Mouse (Mus musculus) kidney, postnatal 4 days (tissue): Measurements from ENCODE around the gene Zmym6.

ENCODE experiments used
- DNase-seq, 2 experiments: peaks; one replicate each; pipeline ENCODE4 v3.0.0; 2021; ENCODE audit warnings: mixed read lengths in 2 of 2

Gene Zmym6

DNA sequence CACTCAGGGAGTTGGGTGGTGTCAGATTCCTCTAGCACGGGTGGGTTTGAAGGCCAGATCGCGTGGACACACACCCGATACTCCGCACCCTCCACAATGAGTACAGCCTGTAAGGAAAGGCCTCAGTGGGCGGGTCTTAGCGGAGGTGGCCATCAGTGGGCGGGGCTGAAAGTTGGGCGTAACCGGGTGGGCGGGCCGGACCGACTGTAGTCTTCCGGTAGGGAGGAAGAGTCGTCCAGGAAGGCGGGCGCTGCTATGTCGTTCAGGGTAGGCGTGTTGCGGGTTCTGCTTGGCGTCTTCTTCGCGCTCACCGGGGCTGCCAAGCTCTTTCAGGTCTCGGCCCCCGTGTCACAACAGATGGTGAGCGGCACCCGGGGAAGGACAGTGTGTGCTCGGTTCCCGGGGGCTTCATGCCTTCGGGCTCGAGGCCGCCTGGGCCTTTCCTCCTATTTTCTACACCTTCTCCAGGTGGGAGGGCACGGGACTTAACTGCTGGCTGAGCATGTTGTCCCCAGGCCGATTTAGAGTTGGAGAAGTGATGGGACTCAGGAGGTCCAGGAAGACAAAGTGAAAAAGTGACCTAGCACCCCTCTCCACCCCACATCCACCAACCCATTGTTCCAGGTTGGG is 48.8 kb downstream of the Zmym6 start:
- peak; percentile 97 for DNase-seq

DNA sequence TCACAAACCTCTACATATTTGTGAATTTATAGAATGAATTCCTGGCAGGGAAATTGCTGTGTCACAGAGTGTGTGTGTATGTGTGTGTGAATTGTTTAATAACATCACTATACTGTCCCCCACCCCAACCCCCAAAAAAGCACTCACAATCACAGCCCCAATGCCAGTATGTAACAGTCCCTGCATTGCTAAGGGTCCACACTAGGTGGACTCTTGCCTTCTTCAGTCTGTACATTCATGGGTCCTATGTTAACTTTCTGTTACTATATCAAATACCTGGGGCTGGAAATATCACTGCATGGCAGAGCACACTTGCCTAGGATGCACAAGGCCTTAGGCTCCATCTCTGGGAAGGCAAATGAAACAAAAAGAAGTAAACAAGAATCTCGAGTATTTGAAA is 57.5 kb downstream of the Zmym6 start:
- no peak for DNase-seq

DNA sequence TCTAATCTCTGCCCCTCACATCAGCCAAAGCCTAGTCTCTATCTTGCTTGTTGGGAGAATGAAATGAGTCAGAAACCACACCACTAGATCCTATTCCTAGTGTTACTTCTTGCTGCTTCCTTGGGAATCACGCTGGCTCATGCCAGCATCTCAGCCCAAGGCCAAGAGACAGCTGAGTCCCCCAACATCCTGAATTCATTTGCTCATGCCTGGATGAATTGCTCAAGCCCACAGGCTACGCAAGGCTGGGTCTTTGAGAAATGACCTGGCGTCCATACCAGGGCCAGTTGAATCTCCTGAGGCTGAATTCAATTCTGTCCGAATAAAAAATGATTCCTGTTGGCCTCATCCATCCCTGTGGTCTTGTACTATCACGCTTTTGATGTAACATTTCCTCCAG is 60.4 kb downstream of the Zmym6 start:
- no peak for DNase-seq

DNA sequence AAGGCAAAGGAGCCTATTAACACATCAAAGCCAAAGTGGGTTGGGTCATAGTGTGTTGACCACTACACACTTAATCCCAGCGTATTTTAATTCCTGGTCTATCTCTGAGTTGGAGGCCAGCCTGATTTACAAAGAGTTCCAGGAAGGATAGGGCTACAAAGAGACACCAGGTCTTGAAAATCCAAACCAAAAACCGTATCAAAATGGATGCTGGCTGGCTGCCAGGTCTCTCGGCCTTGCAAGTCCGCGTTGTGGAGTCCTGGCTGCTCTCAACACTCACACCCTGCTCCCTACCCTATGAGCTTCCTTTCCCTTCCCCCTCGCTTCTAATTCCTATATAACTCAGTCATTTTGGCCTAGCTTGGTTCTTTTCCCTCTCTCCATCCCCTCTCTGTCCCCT is 61.3 kb downstream of the Zmym6 start:
- DNase-seq = peak; percentile 37 to 42

DNA sequence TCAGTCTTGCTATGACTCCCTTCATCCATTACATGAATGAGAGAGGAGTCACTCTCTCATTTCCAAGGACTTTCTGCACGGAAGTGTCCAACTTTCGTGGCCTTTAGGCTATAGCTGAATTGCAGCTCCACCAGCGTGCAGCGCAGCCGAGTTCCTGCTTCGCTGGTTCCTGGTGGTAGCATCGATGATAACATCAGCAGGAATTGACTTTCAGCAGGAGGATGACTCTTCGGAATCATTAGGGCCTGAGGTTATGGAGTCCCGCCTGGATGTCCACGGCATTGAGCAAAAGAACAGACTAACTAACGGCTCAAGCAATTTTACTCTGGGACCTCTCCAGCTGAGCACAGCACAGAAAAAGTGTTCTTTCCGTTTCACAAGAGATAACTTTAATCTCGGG is 72.8 kb downstream of the Zmym6 start:
- no peak for DNase-seq

DNA sequence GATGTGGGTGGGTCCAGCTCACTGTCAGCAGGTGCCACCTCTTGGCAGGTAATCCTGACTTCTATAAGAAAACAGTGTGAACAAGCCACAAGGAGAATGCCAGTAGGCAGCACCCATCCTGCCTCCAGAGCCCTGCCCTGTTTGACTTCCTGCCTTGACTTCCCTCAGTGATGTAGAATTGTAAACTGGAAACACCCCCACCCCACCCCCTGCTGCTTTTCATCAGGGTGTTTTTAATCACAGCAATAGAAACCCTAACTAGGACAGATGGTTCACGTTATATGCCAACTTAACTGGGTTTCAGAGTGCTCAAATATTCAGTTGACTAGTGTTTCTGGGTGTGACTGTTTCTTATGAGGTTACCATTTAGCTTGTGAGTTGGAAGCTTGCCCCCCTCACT is 76.2 kb downstream of the Zmym6 start:
- DNase-seq = no peak

DNA sequence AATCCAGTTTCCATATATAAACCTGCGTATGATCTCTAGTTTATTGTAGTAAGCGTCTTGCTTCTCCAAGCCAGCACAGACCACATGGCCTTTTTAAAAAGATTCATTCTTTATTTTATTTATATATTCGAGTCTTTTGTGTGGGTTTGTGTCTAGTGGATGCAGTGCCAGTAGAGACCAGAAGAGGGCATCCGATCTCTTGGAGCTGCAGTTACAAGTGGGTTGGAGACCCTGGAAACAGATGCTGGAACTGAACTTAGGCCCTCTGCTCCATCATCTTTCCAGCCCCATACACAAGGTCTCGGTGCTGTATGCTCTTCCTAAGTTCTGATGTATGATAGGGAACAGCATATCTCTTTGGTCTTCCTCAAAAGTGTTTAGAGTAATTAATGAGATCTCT is 78.6 kb downstream of the Zmym6 start:
- no peak for DNase-seq

DNA sequence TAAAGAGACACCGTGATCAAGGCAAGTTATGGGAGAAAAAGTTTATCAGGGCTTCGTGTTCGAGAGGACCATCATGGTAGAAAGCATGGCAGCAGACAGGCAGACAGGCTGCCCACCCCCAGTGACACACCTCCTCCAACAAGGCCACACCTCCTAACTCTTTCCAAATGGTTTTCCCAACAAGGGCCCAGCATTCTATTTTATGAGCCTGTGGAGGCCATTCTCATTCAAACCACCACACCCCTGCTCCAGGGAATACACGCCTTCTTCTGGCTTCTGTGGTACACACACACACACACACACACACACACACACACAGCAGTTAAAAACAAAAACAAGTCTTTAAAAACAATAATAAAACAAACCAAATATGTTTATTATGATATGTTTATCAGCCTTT is 80.6 kb downstream of the Zmym6 start:
- no peak for DNase-seq

DNA sequence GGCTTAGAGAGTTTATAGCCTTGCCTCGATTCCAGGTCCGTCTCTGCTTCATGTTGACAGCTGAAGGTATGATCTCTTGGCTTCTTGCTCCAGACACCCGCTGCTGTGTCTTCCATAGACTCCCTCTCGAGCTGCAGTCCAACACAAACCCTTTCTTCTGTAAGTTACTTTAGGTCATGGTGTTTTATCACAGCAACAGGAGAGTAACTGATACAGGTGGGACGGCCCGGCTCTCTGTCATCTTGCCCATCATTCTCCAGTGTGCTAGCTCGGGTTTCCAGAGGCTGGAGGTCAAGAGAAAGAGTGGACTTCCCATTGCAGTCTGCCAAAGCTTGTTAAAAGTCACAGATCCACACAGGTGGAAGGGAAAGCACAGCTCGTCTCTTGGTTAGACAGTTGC is 86.7 kb downstream of the Zmym6 start:
- DNase-seq = no peak

DNA sequence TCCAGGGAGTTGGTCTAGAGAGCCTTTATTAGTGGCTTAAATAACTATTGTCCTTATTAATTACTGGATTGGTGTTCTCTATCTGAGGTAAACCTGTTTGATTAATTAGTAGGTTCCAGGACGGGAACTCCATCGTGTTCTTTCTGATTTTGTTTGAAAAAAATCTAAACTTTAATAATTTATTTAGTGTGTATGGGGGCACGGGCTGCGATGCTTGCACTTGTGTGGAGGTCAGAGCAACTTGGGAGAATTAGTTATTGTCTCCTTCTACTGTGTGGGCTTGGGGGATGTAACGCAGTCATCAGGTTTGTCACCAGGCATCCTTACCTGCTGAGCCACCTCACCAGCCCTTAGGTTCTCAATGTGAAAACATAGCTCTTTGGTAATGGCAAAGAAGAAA is 89.9 kb downstream of the Zmym6 start:
- DNase-seq = no peak

DNA sequence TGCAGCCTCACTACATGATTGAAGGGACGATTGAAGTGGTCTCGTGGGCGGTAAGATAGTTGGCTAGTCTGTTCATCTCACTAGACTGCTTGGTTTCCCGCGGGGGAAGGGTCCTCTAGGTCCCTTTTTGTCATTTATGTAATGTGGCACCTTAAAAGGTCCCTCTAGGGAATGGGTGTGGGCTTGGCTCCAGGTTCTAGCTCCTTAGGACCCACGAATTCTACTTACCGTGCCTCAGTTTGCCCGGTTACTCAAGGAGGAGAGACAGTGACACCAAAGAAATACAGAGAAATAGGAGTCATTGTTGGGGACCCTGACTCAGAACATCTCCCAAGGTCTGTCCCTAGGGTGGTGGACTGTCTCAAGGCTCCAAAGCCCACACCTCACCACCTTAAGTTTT is 90.5 kb downstream of the Zmym6 start:
- no peak for DNase-seq

DNA sequence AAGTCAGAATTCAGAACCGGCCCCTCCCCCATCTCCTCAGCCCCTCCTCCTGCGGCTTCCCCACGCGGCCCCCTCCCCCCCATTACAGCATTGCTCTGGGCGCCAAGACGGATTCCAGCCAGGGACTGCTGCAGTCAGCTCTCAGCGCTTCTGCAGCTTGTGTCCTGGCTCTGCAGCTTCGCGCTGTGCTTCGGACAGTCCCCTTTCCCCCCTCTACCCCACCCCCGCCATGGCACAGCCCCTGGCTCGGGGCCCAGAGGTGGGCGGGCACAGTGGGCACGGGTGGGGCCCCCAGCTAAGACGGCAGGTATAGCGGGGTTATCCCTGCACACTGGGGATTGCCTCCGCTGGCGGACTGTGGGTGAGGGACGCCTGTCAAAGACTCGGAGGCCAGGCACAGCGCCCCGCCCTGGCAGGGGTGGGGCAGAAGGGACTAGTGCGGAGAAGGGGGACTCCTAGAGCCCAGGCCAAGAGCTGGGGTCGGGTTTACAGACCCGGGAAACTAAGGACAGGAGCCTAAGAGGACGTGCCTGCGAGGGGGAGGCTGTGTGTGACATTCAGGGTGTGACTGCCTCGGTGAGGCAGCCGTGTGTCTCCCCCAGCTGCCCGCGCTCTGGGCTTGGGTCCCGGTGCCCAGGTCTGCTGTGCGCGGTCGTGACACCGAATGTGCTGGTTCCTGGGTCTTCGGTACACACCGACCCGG is 91.2 kb downstream of the Zmym6 start:
- DNase-seq = peak; percentile 44 to 53

DNA sequence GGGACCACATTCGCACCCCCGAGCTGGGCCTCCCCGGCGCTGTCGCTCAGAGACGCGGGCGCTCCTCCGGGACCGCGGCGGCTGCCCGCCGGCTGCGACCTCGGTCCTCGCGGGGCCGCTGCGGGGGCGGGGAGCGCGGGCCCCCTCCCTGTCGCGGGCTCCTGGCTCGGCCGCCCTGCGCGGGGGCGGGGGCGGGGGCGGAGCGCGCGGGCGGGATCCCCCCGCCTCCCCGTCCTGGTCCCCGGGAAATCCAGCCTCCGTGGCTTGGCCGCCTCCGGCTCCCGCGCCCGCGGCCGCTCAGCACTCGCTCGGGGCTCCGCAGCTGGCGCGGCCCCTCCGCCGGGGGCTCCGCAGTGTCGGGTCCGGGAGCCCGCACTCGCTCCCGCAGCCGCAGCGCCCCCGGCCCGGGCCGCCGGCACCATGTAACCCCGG is 91.7 kb downstream of the Zmym6 start, which contains the start of gene Dlgap3:
Gene Dlgap3 (plus strand): TSS at position 291 of the 432 bp plus-strand sequence.
- DNase-seq = peak; percentile 51 to 61

DNA sequence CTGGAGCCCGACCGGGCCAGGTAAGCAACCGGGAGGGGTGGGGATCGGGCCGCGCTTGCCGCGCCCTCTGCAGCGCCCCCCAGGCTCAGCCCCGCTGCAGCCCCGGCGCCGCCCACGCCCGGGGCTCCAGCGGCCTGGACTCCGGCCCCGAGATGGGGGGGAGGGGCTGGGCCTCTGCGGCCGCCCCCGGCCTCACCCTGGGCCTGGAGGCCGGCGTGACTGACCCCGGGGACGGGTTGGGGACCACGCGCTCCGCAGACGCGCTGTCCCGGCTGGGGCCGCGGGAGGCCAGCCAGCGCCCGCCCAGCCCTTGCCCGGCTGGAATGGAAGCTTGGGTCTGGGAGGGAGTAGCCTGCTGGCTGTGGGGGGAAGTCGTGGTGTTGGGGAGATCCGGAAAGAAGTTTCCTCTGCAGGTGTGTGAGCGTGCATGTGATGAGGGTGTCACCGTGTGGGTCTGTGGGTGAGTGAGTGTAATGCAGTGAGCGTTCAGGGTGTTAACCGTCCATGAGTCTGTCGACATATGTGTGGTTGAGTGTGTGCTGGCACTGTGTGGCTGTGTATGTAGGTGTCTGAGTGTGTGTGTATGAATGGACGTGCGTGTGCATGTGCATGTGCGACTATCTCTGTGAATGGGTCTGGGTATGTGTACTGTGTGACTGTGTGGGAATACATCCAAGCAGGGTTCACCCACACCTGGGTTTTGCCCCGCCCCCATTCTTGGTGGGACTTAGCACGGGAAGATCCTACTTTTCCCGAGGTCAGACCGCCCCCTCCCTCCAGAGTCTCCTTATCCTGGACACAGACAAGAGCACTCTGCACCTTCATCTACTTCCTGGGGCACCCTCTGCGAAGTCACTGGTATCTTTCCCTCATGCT is 92.4 kb downstream of the Zmym6 start:
- DNase-seq = peak; percentile 22 to 33

DNA sequence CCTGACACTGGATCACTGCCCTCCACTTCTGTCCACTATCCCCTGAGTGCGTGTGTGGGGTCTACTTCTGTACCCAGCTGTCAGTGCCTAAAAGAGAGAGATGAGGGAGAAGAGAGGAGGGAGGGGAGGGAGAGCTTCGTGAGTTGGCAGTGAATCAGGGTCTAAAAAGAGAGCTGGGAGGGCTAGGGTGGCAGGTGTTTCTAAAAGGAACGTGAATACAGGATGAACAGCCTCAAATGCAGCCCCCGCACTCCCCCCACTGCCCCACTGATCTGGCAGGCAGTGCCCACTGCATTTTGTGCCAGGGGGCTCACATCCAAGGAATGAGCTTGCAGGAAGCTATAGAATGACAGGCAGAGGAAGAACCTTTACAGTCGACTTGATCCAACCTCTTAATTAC is 93.7 kb downstream of the Zmym6 start:
- DNase-seq = no peak

DNA sequence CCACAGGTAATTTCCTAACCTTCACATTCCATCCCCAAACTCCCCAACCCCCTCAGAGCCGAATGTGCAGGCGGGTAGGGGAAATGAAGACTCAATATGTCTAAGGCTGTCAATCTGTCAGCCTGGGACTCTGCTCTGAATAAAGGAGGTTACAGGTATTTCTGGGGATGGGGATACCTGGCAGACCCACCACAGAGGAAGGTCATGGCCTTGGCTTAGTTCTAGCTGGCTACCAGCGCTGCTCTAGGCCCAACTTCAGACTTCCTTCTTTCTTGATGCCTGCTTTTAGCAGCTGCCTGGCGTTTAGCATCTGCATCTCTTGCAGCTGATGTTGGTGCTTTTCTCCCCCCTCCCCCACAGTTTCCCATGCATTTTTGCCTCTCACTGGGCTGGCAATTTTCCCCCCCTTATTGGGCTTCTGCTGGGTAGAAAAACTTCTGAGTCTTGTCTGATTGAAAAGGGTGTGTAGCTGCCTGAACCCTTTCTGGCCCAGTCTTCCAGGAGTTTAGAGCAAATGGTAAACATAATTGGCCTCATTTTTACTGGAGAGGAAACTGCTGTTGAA is 94.2 kb downstream of the Zmym6 start:
- DNase-seq = no peak

DNA sequence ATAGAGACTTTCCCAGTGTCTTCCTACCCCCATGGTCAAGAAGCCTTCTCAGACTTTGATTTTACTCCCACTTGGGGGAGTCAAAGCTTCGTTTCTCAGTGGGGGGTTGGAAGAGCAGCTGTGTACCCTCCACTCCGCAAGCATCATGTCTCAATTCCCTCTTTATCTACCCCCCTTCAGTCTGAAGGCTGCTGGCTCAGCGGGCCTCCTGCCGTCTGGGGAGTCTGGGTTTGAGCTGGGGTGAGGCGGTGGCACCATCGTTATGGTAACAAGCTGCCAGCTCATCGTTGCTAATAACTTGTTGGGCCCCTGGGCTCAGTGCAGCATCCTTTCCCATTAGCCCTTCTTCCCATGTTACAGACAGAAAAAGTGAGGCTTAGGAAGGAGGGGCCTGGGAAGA is 94.9 kb downstream of the Zmym6 start:
- DNase-seq = no peak

DNA sequence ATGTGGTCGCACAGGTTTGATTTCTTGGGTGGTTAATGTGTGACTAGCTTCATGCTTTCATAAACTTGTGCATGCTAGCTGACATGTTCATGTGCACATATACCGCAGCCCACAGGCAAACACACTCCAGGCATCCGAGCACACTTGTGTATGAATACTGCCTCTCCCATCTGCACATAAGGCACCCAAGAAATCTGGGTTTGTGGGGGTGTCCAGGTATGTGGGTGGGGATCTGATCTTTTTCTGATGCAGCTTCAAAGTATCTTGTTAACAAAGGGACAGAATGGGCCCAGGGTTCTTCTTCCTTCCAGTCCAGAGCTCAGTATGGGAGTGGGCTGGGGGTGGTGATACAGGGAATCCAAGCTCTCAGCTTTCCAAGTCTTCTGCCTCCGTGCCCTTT is 95.4 kb downstream of the Zmym6 start:
- no peak for DNase-seq

DNA sequence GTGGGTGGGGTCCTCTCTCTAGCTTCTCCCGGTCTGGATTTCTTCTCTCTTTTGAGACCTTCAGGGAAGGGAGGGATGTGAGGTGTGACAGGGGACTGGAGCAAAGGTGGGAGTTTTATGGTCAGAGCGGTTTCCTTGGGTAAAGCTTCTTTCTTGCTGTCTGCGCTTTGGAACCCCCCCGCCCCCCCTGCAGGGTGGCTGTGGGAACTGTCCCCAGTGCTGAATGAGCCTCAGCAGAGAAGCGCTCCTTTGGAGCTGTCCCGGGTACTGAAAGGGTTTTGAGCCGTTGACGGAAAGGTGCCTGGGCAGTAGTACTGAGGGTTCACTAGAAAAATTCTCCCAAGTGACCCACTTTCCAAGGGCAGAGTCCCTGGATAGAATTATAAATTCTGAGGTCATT is 96.3 kb downstream of the Zmym6 start:
- peak; percentile 89 to 90 for DNase-seq
